Mouse (Mus musculus) Muller cell, postnatal 12 days (primary cell): Measurements from ENCODE around the gene Olfr315.
"Not testable (repeated sequence)": the region's sequence is repeated elsewhere in the genome, so short reads cannot be mapped to it uniquely, and the experiment has no call there.

Experiments used
- DNase-seq: peaks from one replicate; pipeline ENCODE4 v3.0.0-alpha.2; 2015; ENCODE audit errors: inconsistent ontology term

The Olfr315 gene

DNA sequence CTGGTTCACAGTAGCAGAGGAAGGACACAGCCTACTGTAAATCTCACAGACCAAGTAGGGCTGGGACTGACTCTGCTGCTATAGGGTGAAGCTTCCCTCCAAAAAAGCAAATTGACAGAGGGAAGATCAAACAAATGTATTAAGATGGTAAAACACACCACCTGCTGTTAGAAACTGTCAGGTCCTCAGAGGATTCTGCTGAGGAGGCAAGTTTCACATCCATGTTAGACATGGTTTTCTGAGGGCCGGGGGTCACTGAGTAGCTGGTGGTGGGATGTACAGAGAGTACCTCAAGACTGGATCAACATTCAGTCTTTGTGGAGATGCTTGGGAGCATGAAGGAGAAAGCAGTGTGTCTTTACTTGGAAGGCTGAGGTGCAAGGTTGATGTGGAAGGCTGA is 42.7 kb downstream of the Olfr315 start:
- no peak for DNase-seq

DNA sequence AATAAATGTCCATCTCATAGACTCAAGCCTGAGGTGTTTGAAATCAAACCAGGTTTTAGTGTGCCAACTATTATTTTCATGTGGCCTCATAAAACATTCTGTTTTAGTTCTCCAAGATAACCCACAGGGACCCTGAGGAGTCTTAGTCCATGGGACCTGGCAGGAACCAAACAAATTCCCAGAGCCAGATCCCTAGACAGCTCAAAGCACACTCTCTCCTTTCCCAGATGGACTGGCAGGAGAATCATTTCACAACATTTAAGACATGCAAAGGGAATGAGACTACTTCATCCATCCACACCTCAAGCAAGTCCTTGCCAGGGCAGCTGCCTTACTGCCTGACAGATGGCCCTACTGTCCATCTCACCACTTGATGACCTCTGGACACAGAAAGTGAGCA is 55.9 kb downstream of the Olfr315 start, which contains the start of gene Olfr312:
TSS of gene Olfr312 (plus strand) at position 301 of the 400 bp plus-strand sequence.
- DNase-seq = not testable (repeated sequence)

DNA sequence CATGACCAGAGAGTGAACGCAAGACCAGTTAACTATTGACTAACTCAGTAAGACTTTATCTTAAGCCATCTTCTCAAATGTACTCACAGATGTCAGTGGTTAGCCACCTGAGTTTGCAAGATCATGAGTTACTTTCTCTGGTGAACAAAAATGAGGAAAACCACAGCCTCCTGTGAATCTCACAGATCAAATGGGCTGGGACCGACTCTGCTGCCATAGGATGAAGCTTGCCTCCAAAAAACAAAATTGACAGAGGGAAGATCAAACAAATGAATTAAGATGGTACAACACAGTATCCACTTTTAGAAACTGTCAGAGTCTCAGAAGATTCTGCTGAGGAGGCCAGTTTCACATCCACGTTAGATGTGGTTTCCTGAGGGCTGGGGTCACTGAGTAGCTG is 56.8 kb downstream of the Olfr315 start:
- DNase-seq = no peak
